ENCODE assay signal across 8 mouse cellular contexts in genomic region chrX:56791268-56791667, GRCm38 (mm10). TPM values are rescaled to one million over a fixed set of nuclear protein-coding genes. Genes with fewer than 3 reads are reported as not detected.
DNase-seq lines count a peak whose midpoint lies in the region; ATAC-seq lines count a peak whose summit lies in the region.
"Had no signal": no experiment of that assay in that cellular context is flagged by ENCODE, and none has a peak within 500 bp of the region (broad histone marks: within the 10 kb centered on the region; RNA-seq: fewer than 3 reads in every experiment).

No protein-coding gene starts in this region.

- H3K9ac ChIP-seq in forebrain, embryonic 16.5 days (replicated peaks; ENCODE audit: low read depth, low read length), result no peak overlapping the region
- no peak overlapping the region for H3K9ac ChIP-seq in hindbrain, embryonic 16.5 days (ENCODE audit: low read depth, low read length)
- no peak overlapping the region for H3K9ac ChIP-seq in midbrain, embryonic 12.5 days (replicated peaks)
- no peak overlapping the region for H3K9ac ChIP-seq in stomach, embryonic 15.5 days
- H3K9ac ChIP-seq: limb, embryonic 12.5 days had no signal

- WGBS in forebrain, embryonic 16.5 days, result 56% methylated on average over 15 of the region's 15 CpGs
- WGBS in hindbrain, embryonic 16.5 days, result 47% methylated on average over 15 of the region's 15 CpGs
- WGBS in midbrain, embryonic 12.5 days, result 54% methylated on average over 15 of the region's 15 CpGs
- WGBS in stomach, embryonic 15.5 days, result 51% methylated on average over 15 of the region's 15 CpGs

- ATAC-seq in cerebellum, adult (ENCODE audit: insufficient number of reproducible peaks, low FRiP score, low TSS enrichment), result peak; percentile 79
- peak; percentile 64; the same call in 1 of the 2 replicates for ATAC-seq in forebrain, embryonic 16.5 days
- ATAC-seq in hindbrain, embryonic 16.5 days, result peak; percentile 63
- ATAC-seq in midbrain, embryonic 12.5 days (ENCODE audit: low FRiP score, low read depth), result peak; percentile 72
- ATAC-seq in stomach, embryonic 15.5 days (ENCODE audit: insufficient read depth, low FRiP score, low read depth), result 0 out of 2 replicates have a peak, but pooled peaks have one; percentile 43

- DNase-seq in WW6 (ENCODE audit: low read depth, low spot score), result peak; percentile 16
- peak; percentile 5 to 55 for DNase-seq in left cerebral cortex, postnatal 10 days (ENCODE audit: extremely low spot score in 1 of 2, low spot score in 2 of 2)

- H3K4me3 ChIP-seq in forebrain, embryonic 16.5 days (replicated peaks; ENCODE audit: low read length), result no peak overlapping the region
- no peak overlapping the region for H3K4me3 ChIP-seq in hindbrain, embryonic 16.5 days (ENCODE audit: low read length)
- no peak overlapping the region for H3K4me3 ChIP-seq in midbrain, embryonic 12.5 days
- H3K4me3 ChIP-seq in stomach, embryonic 15.5 days (replicated peaks), result no peak overlapping the region
- H3K4me3 ChIP-seq: limb, embryonic 12.5 days had no signal

- no peaks in the 10 kb centered on the region for H3K9me3 ChIP-seq in forebrain, embryonic 16.5 days (ENCODE audit: control insufficient read depth, low read length)
- no peaks in the 10 kb centered on the region for H3K9me3 ChIP-seq in hindbrain, embryonic 16.5 days (ENCODE audit: control insufficient read depth, low read length)
- H3K9me3 ChIP-seq in midbrain, embryonic 12.5 days, result no peaks in the 10 kb centered on the region
- H3K9me3 ChIP-seq in stomach, embryonic 15.5 days, result no peaks in the 10 kb centered on the region
- H3K9me3 ChIP-seq: limb, embryonic 12.5 days had no signal

- H3K27me3 ChIP-seq in forebrain, embryonic 16.5 days (replicated peaks; ENCODE audit: control insufficient read depth, insufficient read depth, low read length), result no peaks in the 10 kb centered on the region
- no peaks in the 10 kb centered on the region for H3K27me3 ChIP-seq in hindbrain, embryonic 16.5 days (replicated peaks; ENCODE audit: control insufficient read depth, insufficient read depth, low read length)
- no peaks in the 10 kb centered on the region for H3K27me3 ChIP-seq in midbrain, embryonic 12.5 days
- no peaks in the 10 kb centered on the region for H3K27me3 ChIP-seq in stomach, embryonic 15.5 days (replicated peaks)
- H3K27me3 ChIP-seq: limb, embryonic 12.5 days had no signal

- no peaks in the 10 kb centered on the region for H3K4me1 ChIP-seq in forebrain, embryonic 16.5 days (replicated peaks; ENCODE audit: control insufficient read depth, insufficient read depth, low read length)
- H3K4me1 ChIP-seq in hindbrain, embryonic 16.5 days (ENCODE audit: control insufficient read depth, insufficient read depth, low read depth, low read length), result no peaks in the 10 kb centered on the region
- H3K4me1 ChIP-seq in midbrain, embryonic 12.5 days, result no peaks in the 10 kb centered on the region; the same call in 1 of the 2 replicates
- H3K4me1 ChIP-seq in stomach, embryonic 15.5 days, result no peaks in the 10 kb centered on the region
- H3K4me1 ChIP-seq: limb, embryonic 12.5 days had no signal

- H3K27ac ChIP-seq in forebrain, embryonic 16.5 days (ENCODE audit: low read length), result no peak overlapping the region
- H3K27ac ChIP-seq in hindbrain, embryonic 16.5 days (ENCODE audit: low read depth, low read length), result no peak overlapping the region
- H3K27ac ChIP-seq in midbrain, embryonic 12.5 days (replicated peaks), result no peak overlapping the region
- H3K27ac ChIP-seq in stomach, embryonic 15.5 days, result no peak overlapping the region
- H3K27ac ChIP-seq: limb, embryonic 12.5 days had no signal

- intact Hi-C loops in left cerebral cortex, postnatal 10 days (cut with DNase I), result no loop called here

- H3K36me3 ChIP-seq in forebrain, embryonic 16.5 days (ENCODE audit: control insufficient read depth, insufficient read depth), result no peaks in the 10 kb centered on the region
- H3K36me3 ChIP-seq in hindbrain, embryonic 16.5 days (ENCODE audit: control insufficient read depth, insufficient read depth, low read length), result peaks cover 9% of the 10 kb centered on the region; the same call in 1 of the 2 replicates
- peaks cover 3% of the 10 kb centered on the region for H3K36me3 ChIP-seq in midbrain, embryonic 12.5 days
- no peaks in the 10 kb centered on the region for H3K36me3 ChIP-seq in stomach, embryonic 15.5 days

- H3K4me2 ChIP-seq in forebrain, embryonic 16.5 days (ENCODE audit: low read length), result no peak overlapping the region
- no peak overlapping the region for H3K4me2 ChIP-seq in hindbrain, embryonic 16.5 days (ENCODE audit: low read length)
- H3K4me2 ChIP-seq in midbrain, embryonic 12.5 days (replicated peaks), result no peak overlapping the region
- H3K4me2 ChIP-seq in stomach, embryonic 15.5 days, result no peak overlapping the region
- H3K4me2 ChIP-seq: limb, embryonic 12.5 days had no signal

RNA-seq across cellular contexts. Expression of gene Map7d3, which starts 30.9 kb away (rescaled TPM):
- 0.14 and 0.16 TPM in 2 replicates for polyA plus RNA-seq in forebrain, embryonic 16.5 days (2015; fragmentation: Nextera tagmentation; extraction: Ambion mirVana)
- polyA plus RNA-seq in hindbrain, embryonic 16.5 days (2015; fragmentation: Nextera tagmentation; extraction: Ambion mirVana), result 0.40 and 0.51 TPM in 2 replicates
- under 1 TPM in 1 of 2 experiments, not detected in 1; 0.16 TPM for total RNA-seq in left cerebral cortex, postnatal 10 days (2021)
- polyA plus RNA-seq in midbrain, embryonic 12.5 days (2016; fragmentation: Nextera tagmentation; extraction: Ambion mirVana), result 1.6 and 2.3 TPM in 2 replicates
- 2.8 and 3.1 TPM in 2 replicates for polyA plus RNA-seq in stomach, embryonic 15.5 days (2015; fragmentation: Nextera tagmentation; extraction: Ambion mirVana)

RNA-seq across cellular contexts. Expression of gene Fhl1, which starts 59.7 kb away (rescaled TPM):
- polyA plus RNA-seq in forebrain, embryonic 16.5 days (2015; fragmentation: Nextera tagmentation; extraction: Ambion mirVana), result 103 and 125 TPM in 2 replicates
- polyA plus RNA-seq in hindbrain, embryonic 16.5 days (2015; fragmentation: Nextera tagmentation; extraction: Ambion mirVana), result 212 and 226 TPM in 2 replicates
- 100 to 1,000 TPM; 175 to 185 TPM for total RNA-seq in left cerebral cortex, postnatal 10 days (2021)
- 65.7 and 74.7 TPM in 2 replicates for polyA plus RNA-seq in midbrain, embryonic 12.5 days (2016; fragmentation: Nextera tagmentation; extraction: Ambion mirVana)
- polyA plus RNA-seq in stomach, embryonic 15.5 days (2015; fragmentation: Nextera tagmentation; extraction: Ambion mirVana), result 69.8 and 72.3 TPM in 2 replicates
